Mouse (Mus musculus) spleen, postnatal 0 days (tissue): Measurements from ENCODE around the gene Elmod1. TPM values are rescaled to one million over a fixed set of nuclear protein-coding genes. Genes with fewer than 3 reads are reported as not detected.

ENCODE experiments used
- polyA plus RNA-seq: library from polyadenylated mRNA; unstranded; fragments of >200 nt; fragmentation: Nextera tagmentation; extraction: Ambion mirVana; gene quantifications from 2 replicates; pipeline ENCODE4 v1.2.1, GENCODE M21; 2015

The Elmod1 gene
- polyA plus RNA-seq, result not detected in 2 replicates

GRCm38 (mm10) chr9:53975122-53975518, at the start of gene Elmod1:
Gene Elmod1, minus strand, starts transcription at chr9:53975301.

Other genes with a start within 250 kb of the Elmod1 start
- gene Slc35f2, start 203.8 kb downstream of the Elmod1 start, polyA plus RNA-seq, result 1.2 and 1.4 TPM in 2 replicates
- gene Sln, start 125.1 kb downstream of the Elmod1 start, polyA plus RNA-seq, result 0.32 TPM in 2 replicates
- 0.11 and 0.14 TPM in 2 replicates for gene Tnfaip8l3, start 93.1 kb upstream of the Elmod1 start, polyA plus RNA-seq